Mouse (Mus musculus): ENCODE measurements around the gene Mapk14. TPM values are rescaled to one million over a fixed set of nuclear protein-coding genes. Genes with fewer than 3 reads are reported as not detected.
A peak's percentile ranks its signal among the peaks of the same experiment; 100 is the strongest.

Gene Mapk14
- polyA plus RNA-seq (2015; fragmentation: Nextera tagmentation; extraction: Ambion mirVana) = 40.7 and 44.9 TPM in 2 replicates

- peak; percentile 94 for ATAC-seq (ENCODE audit: insufficient read depth, low FRiP score, low read depth)
Measured at GRCm38 (mm10) chr17:28690776-28691686, at the start of gene Mapk14. Gene Mapk14 (plus strand): TSS chr17:28691329.

GRCm38 (mm10) chr17:28643697-28644096, 47.4 kb upstream of the Mapk14 start:
- 34% methylated on average over 3 of the region's 3 CpGs for WGBS
- no peak overlapping the region for H3K9ac ChIP-seq
- H3K27me3 ChIP-seq (replicated peaks) = no peaks in the 10 kb centered on the region
- H3K9me3 ChIP-seq = no peaks in the 10 kb centered on the region
- H3K4me3 ChIP-seq (replicated peaks) = no peak overlapping the region
- H3K4me1 ChIP-seq = no peaks in the 10 kb centered on the region
- H3K4me2 ChIP-seq = no peak overlapping the region
- ATAC-seq (ENCODE audit: insufficient read depth, low FRiP score, low read depth) = no peak
- H3K36me3 ChIP-seq = no peaks in the 10 kb centered on the region
- H3K27ac ChIP-seq = 0 out of 2 replicates have a peak overlapping the region, but pooled peaks have one; percentile 8

More at GRCm38 (mm10) chr17:28690776-28691686, at the start of gene Mapk14:
- H3K36me3 ChIP-seq = no peaks in the 10 kb centered on the region
- no peaks in the 10 kb centered on the region for H3K9me3 ChIP-seq
- H3K4me2 ChIP-seq = peak within 1 kb of the TSS; percentile 83
- H3K27me3 ChIP-seq (replicated peaks) = no peaks in the 10 kb centered on the region
- peaks cover 24% of the 10 kb centered on the region for H3K4me1 ChIP-seq
- peak within 1 kb of the TSS; percentile 98 for H3K27ac ChIP-seq
- peak within 1 kb of the TSS; percentile 88 for H3K9ac ChIP-seq
- WGBS = under 1% methylated on average over 85 of the region's 86 CpGs
- H3K4me3 ChIP-seq (replicated peaks) = peak within 1 kb of the TSS; percentile 98

DNA sequence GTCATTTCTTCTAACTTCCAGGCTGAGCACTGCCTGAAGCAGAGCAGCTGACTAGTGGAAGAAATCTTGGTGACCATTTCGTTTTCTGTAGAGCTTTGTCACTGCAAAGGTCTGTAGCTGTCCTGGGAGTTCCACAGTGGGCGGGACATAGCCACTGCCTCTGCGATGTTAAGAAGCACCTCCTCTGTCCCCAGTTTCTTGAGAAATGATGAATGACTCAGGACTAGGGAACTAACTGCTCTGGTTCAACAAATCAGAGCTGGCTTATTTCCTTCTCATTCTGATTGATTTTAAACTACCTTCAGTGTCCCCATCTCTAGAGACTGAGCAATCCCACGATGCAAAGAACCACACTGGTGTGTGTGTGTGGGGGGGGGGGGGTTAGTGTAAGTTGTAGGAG, 47.0 kb upstream of the Mapk14 start:
- WGBS = 35% methylated on average over 4 of the region's 4 CpGs
- no peak overlapping the region for H3K9ac ChIP-seq
- H3K9me3 ChIP-seq = no peaks in the 10 kb centered on the region
- 0 out of 2 replicates have a peak overlapping the region, but pooled peaks have one; percentile 8 for H3K27ac ChIP-seq
- no peaks in the 10 kb centered on the region for H3K4me1 ChIP-seq
- H3K4me3 ChIP-seq (replicated peaks) = no peak overlapping the region
- no peaks in the 10 kb centered on the region for H3K27me3 ChIP-seq (replicated peaks)
- H3K4me2 ChIP-seq = no peak overlapping the region
- no peak for ATAC-seq (ENCODE audit: insufficient read depth, low FRiP score, low read depth)
- H3K36me3 ChIP-seq = no peaks in the 10 kb centered on the region

GRCm38 (mm10) chr17:28646221-28646620, 44.9 kb upstream of the Mapk14 start:
- Histone ChIP-seq H3K9me3 (no peaks in the 10 kb centered on the region), H3K9ac (no peak overlapping the region), H3K36me3 (no peaks in the 10 kb centered on the region), H3K4me3 (replicated peaks) (no peak overlapping the region), H3K4me1 (no peaks in the 10 kb centered on the region), H3K27ac (no peak overlapping the region), H3K27me3 (replicated peaks) (no peaks in the 10 kb centered on the region), H3K4me2 (no peak overlapping the region)
- no peak for ATAC-seq (ENCODE audit: insufficient read depth, low FRiP score, low read depth)
- WGBS = 63% methylated on average over 3 of the region's 3 CpGs

- H3K36me3 ChIP-seq = no peaks in the 10 kb centered on the region
- H3K4me3 ChIP-seq (replicated peaks) = no peak overlapping the region
- no peak overlapping the region for H3K9ac ChIP-seq
- H3K27ac ChIP-seq = no peak overlapping the region
- no peak for ATAC-seq (ENCODE audit: insufficient read depth, low FRiP score, low read depth)
- H3K4me1 ChIP-seq = no peaks in the 10 kb centered on the region
- no peaks in the 10 kb centered on the region for H3K27me3 ChIP-seq (replicated peaks)
- H3K4me2 ChIP-seq = no peak overlapping the region
- no peaks in the 10 kb centered on the region for H3K9me3 ChIP-seq
- 36% methylated on average over 6 of the region's 6 CpGs for WGBS
Measured at GRCm38 (mm10) chr17:28648607-28649370, 42.3 kb upstream of the Mapk14 start.

GRCm38 (mm10) chr17:28650268-28650667, 40.9 kb upstream of the Mapk14 start:
- Histone ChIP-seq H3K9me3 (no peaks in the 10 kb centered on the region), H3K4me3 (replicated peaks) (no peak overlapping the region), H3K9ac (no peak overlapping the region), H3K4me2 (no peak overlapping the region), H3K4me1 (no peaks in the 10 kb centered on the region), H3K27me3 (replicated peaks) (no peaks in the 10 kb centered on the region), H3K36me3 (no peaks in the 10 kb centered on the region), H3K27ac (no peak overlapping the region)
- no peak for ATAC-seq (ENCODE audit: insufficient read depth, low FRiP score, low read depth)
- WGBS = 67% methylated on average over 3 of the region's 3 CpGs

DNA sequence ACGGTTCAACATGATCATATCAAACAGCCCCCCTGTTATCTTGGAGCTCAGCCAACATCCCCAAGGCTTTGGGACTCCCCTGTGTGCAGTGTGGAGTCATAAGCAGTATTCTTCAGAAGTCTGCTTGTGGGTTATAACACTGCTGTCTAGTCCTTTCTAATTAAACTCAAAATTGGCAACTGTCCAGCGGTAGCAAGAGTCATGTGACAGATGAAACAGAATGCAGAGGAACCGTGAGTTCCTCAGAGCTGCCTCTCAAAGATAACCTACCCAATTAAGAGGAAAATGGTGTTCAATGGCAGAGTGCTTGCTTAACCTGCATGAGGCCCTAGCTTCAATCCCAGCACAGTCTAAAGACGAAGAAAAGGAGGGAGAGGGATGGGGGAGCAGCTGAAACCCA, 33.2 kb upstream of the Mapk14 start:
- 26% methylated on average over 4 of the region's 4 CpGs for WGBS
- Histone ChIP-seq H3K4me1 (no peaks in the 10 kb centered on the region), H3K9me3 (no peaks in the 10 kb centered on the region), H3K9ac (no peak overlapping the region), H3K4me2 (no peak overlapping the region), H3K27ac (no peak overlapping the region), H3K27me3 (replicated peaks) (no peaks in the 10 kb centered on the region), H3K4me3 (replicated peaks) (no peak overlapping the region), H3K36me3 (no peaks in the 10 kb centered on the region)
- no peak for ATAC-seq (ENCODE audit: insufficient read depth, low FRiP score, low read depth)

DNA sequence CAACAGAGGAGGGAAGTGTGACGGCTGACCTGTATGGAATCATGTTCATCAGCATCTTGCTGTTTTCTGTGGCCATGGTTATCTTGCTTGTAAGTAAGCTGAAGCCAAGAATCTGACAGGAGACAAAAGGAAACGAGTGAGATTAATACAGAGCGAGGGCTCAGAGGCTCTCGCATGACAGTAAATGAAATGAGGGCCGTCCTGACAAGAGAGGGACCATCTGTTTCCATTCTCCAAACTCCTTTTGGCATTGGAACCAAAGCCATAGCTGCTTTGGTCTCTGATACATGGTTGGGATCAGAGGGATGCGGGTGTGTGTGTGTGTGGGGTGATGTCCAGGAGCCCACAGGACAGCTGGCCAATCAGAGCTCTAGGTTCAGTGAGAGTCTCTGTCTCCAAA, 31.6 kb upstream of the Mapk14 start:
- Histone ChIP-seq H3K9ac (no peak overlapping the region), H3K4me1 (no peaks in the 10 kb centered on the region), H3K9me3 (no peaks in the 10 kb centered on the region), H3K36me3 (no peaks in the 10 kb centered on the region), H3K4me2 (no peak overlapping the region), H3K27ac (no peak overlapping the region), H3K27me3 (replicated peaks) (no peaks in the 10 kb centered on the region), H3K4me3 (replicated peaks) (no peak overlapping the region)
- ATAC-seq (ENCODE audit: insufficient read depth, low FRiP score, low read depth) = no peak
- 45% methylated on average over 6 of the region's 6 CpGs for WGBS

- no peaks in the 10 kb centered on the region for H3K27me3 ChIP-seq (replicated peaks)
- no peaks in the 10 kb centered on the region for H3K4me1 ChIP-seq
- no peak overlapping the region for H3K27ac ChIP-seq
- H3K4me3 ChIP-seq (replicated peaks) = no peak overlapping the region
- no peak overlapping the region for H3K4me2 ChIP-seq
- no peak for ATAC-seq (ENCODE audit: insufficient read depth, low FRiP score, low read depth)
- H3K9me3 ChIP-seq = no peaks in the 10 kb centered on the region
- WGBS = 80% methylated on average over 13 of the region's 13 CpGs
- H3K36me3 ChIP-seq = no peaks in the 10 kb centered on the region
- H3K9ac ChIP-seq = no peak overlapping the region
Measured at GRCm38 (mm10) chr17:28682311-28683084, 8.6 kb upstream of the Mapk14 start.

DNA sequence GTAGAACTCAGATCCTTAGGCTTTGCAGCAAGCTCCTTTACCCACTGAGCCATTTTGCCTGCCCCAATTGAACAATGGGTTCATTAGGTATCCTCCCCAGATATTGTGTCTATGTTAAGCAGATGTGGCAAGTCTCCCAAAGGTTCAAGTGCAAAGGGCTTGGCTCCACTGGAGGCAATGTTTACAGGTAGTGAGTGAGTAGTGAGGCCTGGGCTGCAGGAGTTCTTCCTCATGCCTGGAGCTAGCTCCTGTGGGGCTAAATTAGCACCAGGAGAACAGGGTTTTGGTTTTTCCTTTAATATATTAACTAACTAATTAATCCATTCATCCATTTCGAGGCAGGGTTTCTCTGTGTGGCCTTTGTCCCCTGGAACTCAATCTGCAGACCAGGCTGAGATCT, 7.5 kb upstream of the Mapk14 start:
- H3K4me1 ChIP-seq = no peaks in the 10 kb centered on the region
- H3K4me3 ChIP-seq (replicated peaks) = no peak overlapping the region
- 73% methylated on average over 1 of the region's 1 CpGs for WGBS
- H3K27me3 ChIP-seq (replicated peaks) = no peaks in the 10 kb centered on the region
- no peaks in the 10 kb centered on the region for H3K36me3 ChIP-seq
- H3K9me3 ChIP-seq = no peaks in the 10 kb centered on the region
- no peak overlapping the region for H3K4me2 ChIP-seq
- no peak for ATAC-seq (ENCODE audit: insufficient read depth, low FRiP score, low read depth)
- no peak overlapping the region for H3K27ac ChIP-seq
- no peak overlapping the region for H3K9ac ChIP-seq

DNA sequence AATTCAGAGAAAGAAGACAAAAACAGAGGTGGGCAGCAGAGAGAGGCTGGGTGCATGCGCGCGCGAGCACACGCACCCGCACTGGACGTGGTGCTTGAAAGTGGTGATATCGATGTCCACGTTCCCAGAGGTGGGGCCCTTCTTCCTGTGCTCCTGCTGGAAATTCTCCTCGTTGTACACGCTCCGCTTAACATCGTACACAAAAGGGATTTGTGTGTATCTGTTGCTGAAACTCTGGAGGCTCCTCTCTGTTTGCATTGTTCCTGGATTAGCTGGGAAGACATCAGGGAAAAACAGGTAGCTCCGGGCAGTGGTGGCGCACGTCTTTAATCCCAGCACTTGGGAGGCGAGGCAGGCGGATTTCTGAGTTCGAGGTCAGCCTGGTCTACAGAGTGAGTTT, 6.5 kb upstream of the Mapk14 start:
- H3K9ac ChIP-seq = no peak overlapping the region
- no peaks in the 10 kb centered on the region for H3K9me3 ChIP-seq
- H3K36me3 ChIP-seq = no peaks in the 10 kb centered on the region
- no peak overlapping the region for H3K4me2 ChIP-seq
- no peak overlapping the region for H3K27ac ChIP-seq
- H3K4me3 ChIP-seq (replicated peaks) = no peak overlapping the region
- WGBS = 81% methylated on average over 19 of the region's 19 CpGs
- no peak for ATAC-seq (ENCODE audit: insufficient read depth, low FRiP score, low read depth)
- peaks cover 6% of the 10 kb centered on the region; the same call in 1 of the 2 replicates for H3K4me1 ChIP-seq
- H3K27me3 ChIP-seq (replicated peaks) = no peaks in the 10 kb centered on the region

All from stomach, embryonic 15.5 days (tissue).